Mouse (Mus musculus): Measurements from ENCODE around the gene Filip1l.

DNA sequence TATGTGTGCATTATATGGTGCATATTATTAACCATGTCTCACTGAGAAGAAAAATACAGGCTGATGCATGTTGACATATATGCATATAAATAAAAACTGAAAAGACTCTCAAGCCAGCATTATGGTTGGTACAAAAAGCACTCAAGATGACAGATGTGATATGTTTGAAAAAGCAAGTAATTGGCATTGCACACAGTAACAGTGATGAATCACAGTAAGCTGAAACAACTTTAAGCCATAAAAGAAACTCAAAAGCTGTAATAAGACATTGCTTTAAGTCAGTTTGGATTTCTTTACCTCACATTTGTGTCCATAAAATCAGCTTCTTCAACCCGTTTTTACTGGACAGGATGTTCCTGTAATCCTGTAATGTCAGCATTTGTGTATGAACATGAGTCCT lies 211.9 kb downstream of the Filip1l start:
- TF ChIP-seq CTCF (IDR thresholded peaks at IDR 0.05; ENCODE audit: control insufficient read depth, insufficient read depth, low read length) (no peak), POLR2A (IDR thresholded peaks at IDR 0.05; ENCODE audit: borderline replicate concordance, control insufficient read depth, low read depth, low read length) (no peak)
